Mouse (Mus musculus) stomach, embryonic 14.5 days (tissue): Measurements from ENCODE around the gene Slc26a3. TPM values are rescaled to one million over a fixed set of nuclear protein-coding genes. Genes with fewer than 3 reads are reported as not detected.

Experiments
- ATAC-seq: fragments of 200-750 bp; cut with Nextera tagmentation; 2 replicates; pipeline ENCODE4 v1.8.0; 2017; ENCODE audit warnings: low read depth, moderate TSS enrichment; ENCODE audit not compliant: insufficient number of reproducible peaks, insufficient read depth, low FRiP score
- H3K27ac ChIP-seq: fragments of 300-500 bp; sonication (generic); 2 replicates; pipeline ENCODE4 v1.5.1; 2014; ENCODE audit warnings: mild to moderate bottlenecking, low read length, moderate library complexity, mixed read lengths
- H3K27me3 ChIP-seq: fragments of 300-500 bp; sonication (generic); 2 replicates; pipeline ENCODE4 v1.6.1; 2014; ENCODE audit warnings: low read length, control low read depth, mixed read lengths; ENCODE audit not compliant: control insufficient read depth, insufficient read depth
- H3K36me3 ChIP-seq: fragments of 300-500 bp; sonication (generic); 2 replicates; pipeline ENCODE4 v1.6.1; 2014; ENCODE audit warnings: mild to moderate bottlenecking, control low read depth, low read length, moderate library complexity, mixed read lengths; ENCODE audit not compliant: control insufficient read depth, insufficient read depth
- H3K4me1 ChIP-seq: fragments of 300-500 bp; sonication (generic); 2 replicates; pipeline ENCODE4 v1.6.1; 2014; ENCODE audit warnings: low read length, control low read depth, mixed read lengths; ENCODE audit not compliant: control insufficient read depth, insufficient read depth
- H3K4me2 ChIP-seq: fragments of 300-500 bp; sonication (generic); replicated peaks from 2 replicates; pipeline ENCODE4 v1.6.1; 2014; ENCODE audit warnings: low read depth, low read length, control low read depth
- H3K4me3 ChIP-seq: fragments of 300-500 bp; sonication (generic); 2 replicates; pipeline ENCODE4 v1.5.1; 2014; ENCODE audit warnings: low read depth, low read length, control low read depth
- H3K9ac ChIP-seq: fragments of 300-500 bp; sonication (generic); replicated peaks from 2 replicates; pipeline ENCODE4 v1.6.1; 2014; ENCODE audit warnings: low read depth, mild to moderate bottlenecking, control low read depth, low read length, moderate library complexity, mixed read lengths
- H3K9me3 ChIP-seq: fragments of 300-500 bp; sonication (generic); 2 replicates; pipeline ENCODE4 v1.6.1; 2016; ENCODE audit warnings: low read depth, low read length, control low read depth; ENCODE audit not compliant: control insufficient read depth
- WGBS: fragments of 180-500 bp; shearing (Covaris S2); extraction: QIAGEN DNeasy Blood & Tissue Kit; methylation state at CpG from one replicate; pipeline ENCODE4 v1.1.7; 2014; 5-methylcytosine and 5-hydroxymethylcytosine counted together
- polyA plus RNA-seq: library from polyadenylated mRNA; unstranded; fragments of >200 nt; fragmentation: Nextera tagmentation; extraction: Ambion mirVana; gene quantifications from 2 replicates; pipeline ENCODE4 v1.2.1, GENCODE M21; 2014

Slc26a3 gene
- polyA plus RNA-seq, 1 experiment from 2014 or later = 0.16 TPM

DNA sequence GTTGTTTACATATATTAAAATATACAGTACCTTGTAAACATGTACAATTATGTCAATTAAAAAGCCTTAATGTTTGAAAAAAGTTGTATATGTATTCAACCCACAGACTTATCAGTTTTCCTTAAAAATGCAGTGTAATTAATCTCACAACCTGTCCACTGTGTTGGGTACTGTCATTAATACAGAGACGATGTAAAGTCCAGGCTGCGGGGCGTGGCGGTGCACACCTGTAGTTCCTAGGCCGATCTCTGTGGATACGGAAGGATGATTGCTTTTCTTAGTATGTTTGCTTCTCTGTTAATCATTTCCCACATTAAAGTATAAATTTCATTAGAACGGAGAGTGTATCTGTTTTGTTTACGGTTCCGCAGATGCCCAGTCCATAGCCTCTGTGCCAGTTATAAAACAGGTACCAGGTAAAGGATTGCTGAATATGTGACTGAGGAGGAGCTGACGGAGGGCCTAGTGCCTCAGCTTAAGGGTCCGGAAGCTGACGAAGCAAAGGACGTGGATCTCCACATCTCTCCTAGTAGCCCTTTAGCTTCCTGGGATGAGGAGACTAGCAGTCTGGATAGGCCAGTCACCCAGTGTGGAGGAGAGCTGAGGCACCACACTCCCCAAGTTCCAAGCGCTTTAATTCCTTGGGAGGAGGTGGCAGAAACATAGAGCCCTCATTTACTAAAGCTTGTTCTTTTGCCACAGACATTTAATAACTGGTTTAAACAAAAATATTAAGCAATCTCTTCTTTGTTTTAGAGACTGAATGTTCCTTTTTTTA, 122.2 kb downstream of the Slc26a3 start:
- Histone ChIP-seq H3K9ac (no peak overlapping the region), H3K4me3 (no peak overlapping the region), H3K4me2 (no peak overlapping the region), H3K4me1 (no peaks in the 10 kb centered on the region), H3K27me3 (no peaks in the 10 kb centered on the region), H3K27ac (no peak overlapping the region), H3K9me3 (no peaks in the 10 kb centered on the region), H3K36me3 (no peaks in the 10 kb centered on the region)
- WGBS = 76% methylated on average over 14 of the region's 14 CpGs
- ATAC-seq = no peak

DNA sequence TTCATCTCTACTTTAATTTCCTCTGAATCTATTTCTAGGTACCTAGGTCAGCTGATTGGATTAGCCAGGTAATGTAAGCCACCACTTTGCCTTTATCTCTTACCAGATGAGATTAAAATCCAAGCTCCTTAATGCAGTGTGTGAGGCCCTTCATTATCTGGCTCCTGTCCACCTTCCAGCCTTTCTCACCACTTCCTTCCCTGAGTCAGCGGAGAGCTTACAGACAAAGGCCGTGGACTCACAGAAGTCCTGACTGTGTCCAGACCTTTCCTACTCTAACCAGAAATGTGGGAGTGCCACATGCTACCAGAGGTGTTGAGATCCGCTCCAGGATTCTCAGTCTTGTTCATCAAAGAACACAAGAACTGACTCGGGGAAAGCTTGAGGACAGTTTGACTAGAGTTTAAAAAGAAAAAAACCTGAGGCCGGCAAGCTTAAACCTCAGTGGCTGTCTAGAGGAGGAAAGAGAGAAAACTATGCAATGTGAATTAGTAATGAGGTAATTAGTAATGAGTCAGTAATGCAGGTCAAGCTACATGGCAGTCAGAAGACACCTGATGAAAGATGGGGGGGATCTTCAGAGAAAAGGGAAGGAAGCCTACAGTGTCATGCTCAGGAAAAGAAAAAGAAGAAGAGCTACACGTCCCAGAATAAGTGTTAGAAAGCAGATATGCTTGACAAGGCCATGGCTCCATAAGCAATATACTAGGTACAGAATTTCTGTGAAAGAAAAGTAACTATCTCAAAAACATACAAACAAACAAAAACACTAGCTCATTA, 123.2 kb downstream of the Slc26a3 start:
- H3K4me3 ChIP-seq = no peak overlapping the region
- H3K36me3 ChIP-seq = no peaks in the 10 kb centered on the region
- no peaks in the 10 kb centered on the region for H3K9me3 ChIP-seq
- 69% methylated on average over 6 of the region's 6 CpGs for WGBS
- no peak overlapping the region for H3K9ac ChIP-seq
- no peak for ATAC-seq
- H3K4me2 ChIP-seq = no peak overlapping the region
- no peaks in the 10 kb centered on the region for H3K4me1 ChIP-seq
- H3K27ac ChIP-seq = no peak overlapping the region
- no peaks in the 10 kb centered on the region for H3K27me3 ChIP-seq

DNA sequence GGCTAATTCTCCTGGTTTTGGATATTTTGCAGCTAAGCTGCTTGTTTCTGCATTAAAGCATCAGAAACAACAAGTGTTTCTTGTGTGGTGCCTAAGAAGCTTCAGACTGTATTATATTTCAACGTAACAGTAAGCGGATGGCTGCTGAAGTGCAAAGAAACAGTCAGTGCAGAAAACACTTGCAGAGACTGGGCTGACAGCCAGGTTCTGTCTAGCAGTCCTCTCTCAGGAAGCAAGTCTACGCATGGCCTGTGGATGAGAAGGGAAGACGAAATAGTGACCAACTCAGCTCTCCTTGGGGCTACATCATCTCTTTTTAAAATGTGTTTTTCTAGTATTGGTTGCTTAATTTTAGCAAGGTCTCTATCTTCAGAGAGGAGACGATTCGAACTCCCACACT, 129.4 kb downstream of the Slc26a3 start:
- no peak for ATAC-seq
- Histone ChIP-seq H3K4me2 (no peak overlapping the region), H3K27ac (no peak overlapping the region), H3K4me1 (no peaks in the 10 kb centered on the region), H3K4me3 (no peak overlapping the region), H3K9ac (no peak overlapping the region), H3K36me3 (no peaks in the 10 kb centered on the region), H3K9me3 (no peaks in the 10 kb centered on the region), H3K27me3 (no peaks in the 10 kb centered on the region)
- WGBS = 52% methylated on average over 6 of the region's 6 CpGs

- Histone ChIP-seq H3K9ac (no peak overlapping the region), H3K36me3 (no peaks in the 10 kb centered on the region), H3K4me3 (no peak overlapping the region), H3K27ac (no peak overlapping the region), H3K4me1 (no peaks in the 10 kb centered on the region), H3K9me3 (no peaks in the 10 kb centered on the region), H3K4me2 (no peak overlapping the region), H3K27me3 (no peaks in the 10 kb centered on the region)
- no peak for ATAC-seq
- WGBS = 61% methylated on average over 3 of the region's 3 CpGs
Measured at GRCm38 (mm10) chr12:31521371-31521770, 130.7 kb downstream of the Slc26a3 start.

Other genes starting within 250 kb of the Slc26a3 start
- not detected in 2 replicates for gene Gm6993, start 150.1 kb upstream of the Slc26a3 start, polyA plus RNA-seq
- 98.2 TPM in 2 replicates for gene Lamb1, start 125.6 kb upstream of the Slc26a3 start, polyA plus RNA-seq
- gene Dld, start 39.4 kb upstream of the Slc26a3 start, polyA plus RNA-seq = 123 and 129 TPM in 2 replicates
- gene Cbll1, start 108.7 kb downstream of the Slc26a3 start, polyA plus RNA-seq = 18.8 and 22.1 TPM in 2 replicates
- 0.52 and 0.53 TPM in 2 replicates for gene Slc26a4, start 169.1 kb downstream of the Slc26a3 start, polyA plus RNA-seq
- gene Bcap29, start 243.8 kb downstream of the Slc26a3 start, polyA plus RNA-seq = 33.8 and 37.2 TPM in 2 replicates